Mouse (Mus musculus): Measurements from ENCODE around the gene Mip. TPM values are rescaled to one million over a fixed set of nuclear protein-coding genes. Genes with fewer than 3 reads are reported as not detected.

Mip gene
- polyA plus RNA-seq, 1 experiment from 2014 or later, result not detected

- Histone ChIP-seq H3K27me3 (ENCODE audit: control insufficient read depth, insufficient read depth, low read length) (no peaks in the 10 kb centered on the region), H3K4me1 (replicated peaks; ENCODE audit: control insufficient read depth, insufficient read depth) (no peaks in the 10 kb centered on the region), H3K9ac (ENCODE audit: low read length) (no peak overlapping the region), H3K27ac (replicated peaks) (no peak overlapping the region), H3K36me3 (ENCODE audit: control insufficient read depth, insufficient read depth, low read length) (no peaks in the 10 kb centered on the region), H3K4me2 (replicated peaks; ENCODE audit: low read depth) (no peak overlapping the region), H3K9me3 (ENCODE audit: control insufficient read depth, low read length) (no peaks in the 10 kb centered on the region), H3K4me3 (ENCODE audit: low read depth, low read length) (no peak overlapping the region)
- DNase-seq (ENCODE audit: low spot score), result no peak
- TF ChIP-seq EP300 (optimal IDR thresholded peaks at IDR 0.05), result no peak
- no peak for TF ChIP-seq CTCF (IDR thresholded peaks at IDR 0.05; ENCODE audit: low read depth)
- 57% methylated on average over 6 of the region's 6 CpGs for WGBS
- ATAC-seq (ENCODE audit: low FRiP score, low TSS enrichment), result peak; percentile 20; the same call in 1 of the 2 replicates
Observed at GRCm38 (mm10) chr10:128185277-128185940, 40.2 kb upstream of the Mip start.

- H3K4me1 ChIP-seq (replicated peaks; ENCODE audit: control insufficient read depth, insufficient read depth), result no peaks in the 10 kb centered on the region
- TF ChIP-seq EP300 (optimal IDR thresholded peaks at IDR 0.05) (no peak), CTCF (IDR thresholded peaks at IDR 0.05; ENCODE audit: low read depth) (peak; percentile 97)
- no peak overlapping the region for H3K9ac ChIP-seq (ENCODE audit: low read length)
- H3K36me3 ChIP-seq (ENCODE audit: control insufficient read depth, insufficient read depth, low read length), result no peaks in the 10 kb centered on the region
- ATAC-seq (ENCODE audit: low FRiP score, low TSS enrichment) (peak; percentile 88), DNase-seq (ENCODE audit: low spot score) (peak; percentile 93)
- no peaks in the 10 kb centered on the region for H3K9me3 ChIP-seq (ENCODE audit: control insufficient read depth, low read length)
- H3K27ac ChIP-seq (replicated peaks), result no peak overlapping the region
- H3K27me3 ChIP-seq (ENCODE audit: control insufficient read depth, insufficient read depth, low read length), result no peaks in the 10 kb centered on the region
- 45% methylated on average over 2 of the region's 2 CpGs for WGBS
- H3K4me3 ChIP-seq (ENCODE audit: low read depth, low read length), result no peak overlapping the region
- no peak overlapping the region for H3K4me2 ChIP-seq (replicated peaks; ENCODE audit: low read depth)
Observed at GRCm38 (mm10) chr10:128185959-128186358, 39.7 kb upstream of the Mip start.

- 64% methylated on average over 5 of the region's 5 CpGs for WGBS
- Histone ChIP-seq H3K27me3 (ENCODE audit: control insufficient read depth, insufficient read depth, low read length) (no peaks in the 10 kb centered on the region), H3K36me3 (ENCODE audit: control insufficient read depth, insufficient read depth, low read length) (no peaks in the 10 kb centered on the region), H3K4me3 (ENCODE audit: low read depth, low read length) (no peak overlapping the region), H3K4me1 (replicated peaks; ENCODE audit: control insufficient read depth, insufficient read depth) (no peaks in the 10 kb centered on the region), H3K9me3 (ENCODE audit: control insufficient read depth, low read length) (no peaks in the 10 kb centered on the region), H3K4me2 (replicated peaks; ENCODE audit: low read depth) (no peak overlapping the region), H3K9ac (ENCODE audit: low read length) (no peak overlapping the region), H3K27ac (replicated peaks) (no peak overlapping the region)
- TF ChIP-seq CTCF (IDR thresholded peaks at IDR 0.05; ENCODE audit: low read depth), result no peak
- DNase-seq (ENCODE audit: low spot score) (no peak), ATAC-seq (ENCODE audit: low FRiP score, low TSS enrichment) (no peak)
Observed at GRCm38 (mm10) chr10:128187181-128187605, 38.4 kb upstream of the Mip start.

DNA sequence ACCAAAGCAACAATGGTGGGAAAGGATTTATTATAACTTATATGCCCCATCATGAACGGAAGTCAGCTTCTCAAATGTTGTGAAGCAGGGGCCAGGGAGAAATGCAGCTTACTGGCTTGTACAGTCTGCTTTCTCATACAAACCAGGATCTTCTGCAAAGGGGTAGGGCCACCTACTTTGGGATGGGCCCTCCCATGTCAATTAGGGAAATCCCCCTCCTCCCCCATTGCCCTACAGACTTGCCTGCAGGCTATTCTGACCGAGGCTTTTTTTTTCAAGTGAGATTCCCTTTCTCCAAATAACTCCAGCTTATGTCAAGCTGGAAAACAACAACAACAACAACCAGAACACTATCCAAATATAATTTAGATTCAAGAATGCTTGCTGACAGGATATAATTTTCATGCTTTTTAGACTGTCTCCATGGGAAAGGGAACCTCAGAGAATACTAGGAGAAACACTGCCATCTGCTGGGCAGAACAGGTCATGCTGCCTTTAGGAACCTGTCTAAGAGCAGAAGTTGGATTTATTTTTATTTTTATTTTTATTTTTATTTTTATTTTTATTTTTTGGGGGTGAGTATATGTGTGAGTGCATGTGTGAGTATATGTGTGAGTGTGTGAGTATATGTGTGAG lies 37.3 kb upstream of the Mip start:
- H3K4me1 ChIP-seq (replicated peaks; ENCODE audit: control insufficient read depth, insufficient read depth), result no peaks in the 10 kb centered on the region
- no peaks in the 10 kb centered on the region for H3K9me3 ChIP-seq (ENCODE audit: control insufficient read depth, low read length)
- H3K27ac ChIP-seq (replicated peaks), result no peak overlapping the region
- DNase-seq (ENCODE audit: low spot score), result peak; percentile 74
- WGBS, result 44% methylated on average over 2 of the region's 2 CpGs
- no peaks in the 10 kb centered on the region for H3K36me3 ChIP-seq (ENCODE audit: control insufficient read depth, insufficient read depth, low read length)
- TF ChIP-seq CTCF (IDR thresholded peaks at IDR 0.05; ENCODE audit: low read depth), result peak; percentile 89
- TF ChIP-seq EP300 (optimal IDR thresholded peaks at IDR 0.05), result no peak
- no peak overlapping the region for H3K4me3 ChIP-seq (ENCODE audit: low read depth, low read length)
- ATAC-seq (ENCODE audit: low FRiP score, low TSS enrichment), result no peak; the same call in 1 of the 2 replicates
- no peak overlapping the region for H3K4me2 ChIP-seq (replicated peaks; ENCODE audit: low read depth)
- no peaks in the 10 kb centered on the region for H3K27me3 ChIP-seq (ENCODE audit: control insufficient read depth, insufficient read depth, low read length)
- no peak overlapping the region for H3K9ac ChIP-seq (ENCODE audit: low read length)

GRCm38 (mm10) chr10:128191472-128191871 lies 34.2 kb upstream of the Mip start:
- Histone ChIP-seq H3K9me3 (ENCODE audit: control insufficient read depth, low read length) (no peaks in the 10 kb centered on the region), H3K9ac (ENCODE audit: low read length) (no peak overlapping the region), H3K4me1 (replicated peaks; ENCODE audit: control insufficient read depth, insufficient read depth) (0 out of 2 replicates have a peak, but pooled peaks cover 4% of the 10 kb centered on the region), H3K4me2 (replicated peaks; ENCODE audit: low read depth) (no peak overlapping the region), H3K27me3 (ENCODE audit: control insufficient read depth, insufficient read depth, low read length) (no peaks in the 10 kb centered on the region), H3K4me3 (ENCODE audit: low read depth, low read length) (no peak overlapping the region), H3K36me3 (ENCODE audit: control insufficient read depth, insufficient read depth, low read length) (no peaks in the 10 kb centered on the region), H3K27ac (replicated peaks) (no peak overlapping the region)
- 45% methylated on average over 2 of the region's 2 CpGs for WGBS
- no peak for ATAC-seq (ENCODE audit: low FRiP score, low TSS enrichment)
- DNase-seq (ENCODE audit: low spot score), result no peak
- no peak for TF ChIP-seq CTCF (IDR thresholded peaks at IDR 0.05; ENCODE audit: low read depth)
- no peak for TF ChIP-seq EP300 (optimal IDR thresholded peaks at IDR 0.05)

Measured in stomach, postnatal 0 days (tissue).